In the genomic region with DNA sequence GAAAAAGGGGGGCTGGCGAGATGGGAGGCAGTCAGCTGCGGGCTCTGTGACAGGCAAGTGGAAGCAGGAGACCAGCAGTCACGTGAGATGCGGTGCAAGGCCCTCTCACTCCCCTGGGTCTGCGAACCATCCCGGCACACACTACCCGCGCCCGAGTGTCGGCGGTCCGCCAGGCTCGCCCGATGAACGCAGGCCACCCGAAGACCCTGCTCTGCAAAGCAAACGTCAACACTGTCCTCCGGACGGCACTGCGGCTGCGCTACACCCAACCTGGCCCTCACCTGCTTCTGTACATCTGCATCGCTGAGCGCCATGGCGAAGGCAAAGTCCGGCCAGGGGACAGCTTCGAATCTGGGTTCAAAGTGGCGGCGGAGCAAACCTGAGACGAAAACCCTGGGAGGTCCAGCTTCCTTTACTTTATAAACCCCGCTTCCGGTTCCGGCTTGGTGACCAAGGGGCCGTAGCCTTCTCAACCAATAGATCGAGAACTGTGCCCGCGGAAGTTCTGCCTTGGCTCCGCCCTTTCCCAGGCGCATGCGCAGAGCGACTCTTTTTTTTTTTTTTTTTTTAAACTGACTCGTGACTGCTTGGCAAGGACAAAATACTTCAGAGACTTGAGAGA, we compare ENCODE assay signal across 7 mouse cellular contexts. TPM values are rescaled to one million over a fixed set of nuclear protein-coding genes. Genes with fewer than 3 reads are reported as not detected.
DNase-seq lines count a peak whose midpoint lies in the region; ATAC-seq lines count a peak whose summit lies in the region.

A gene (minus strand): TSS at position 487 of the 622 bp plus-strand sequence.

- no peaks in the 10 kb centered on the region for H3K9me3 ChIP-seq in embryonic facial prominence, embryonic 11.5 days (replicated peaks; ENCODE audit: control insufficient read depth, low read length)
- H3K9me3 ChIP-seq in limb, embryonic 11.5 days (ENCODE audit: control insufficient read depth, low read length), result no peaks in the 10 kb centered on the region
- H3K9me3 ChIP-seq in midbrain, embryonic 14.5 days (ENCODE audit: control insufficient read depth, low read length), result no peaks in the 10 kb centered on the region

- peak; percentile 96 for DNase-seq in adrenal gland, postnatal 14 days
- peak; percentile 98 for DNase-seq in embryonic facial prominence, embryonic 11.5 days (ENCODE audit: low spot score)
- DNase-seq in heart, adult 11 months, result peak; percentile 99
- DNase-seq in kidney, adult 18-20 months, result peak; percentile 90
- peak; percentile 95 for DNase-seq in limb, embryonic 11.5 days (ENCODE audit: low spot score)
- DNase-seq in midbrain, embryonic 14.5 days, result peak; percentile 97
- peak; percentile 83 to 88 for DNase-seq in spleen, adult 18-20 months

- peak; percentile 94 for ATAC-seq in embryonic facial prominence, embryonic 11.5 days (replicated peaks; ENCODE audit: insufficient number of reproducible peaks, low FRiP score, low TSS enrichment, low read depth)
- peak; percentile 95 for ATAC-seq in limb, embryonic 11.5 days (ENCODE audit: insufficient number of reproducible peaks, low FRiP score, low TSS enrichment, low read depth)
- peak; percentile 95 for ATAC-seq in midbrain, embryonic 14.5 days (ENCODE audit: low FRiP score, low TSS enrichment)

- H3K9ac ChIP-seq in embryonic facial prominence, embryonic 11.5 days (replicated peaks; ENCODE audit: low read length), result peak within 1 kb of the TSS; percentile 73
- H3K9ac ChIP-seq in limb, embryonic 11.5 days (ENCODE audit: low read length), result peak within 1 kb of the TSS; percentile 81
- H3K9ac ChIP-seq in midbrain, embryonic 14.5 days (replicated peaks; ENCODE audit: low read length), result peak within 1 kb of the TSS; percentile 80

- 0% methylated on average over 40 of the region's 41 CpGs for WGBS in embryonic facial prominence, embryonic 11.5 days
- WGBS in limb, embryonic 11.5 days, result under 1% methylated on average over 41 of the region's 41 CpGs
- WGBS in midbrain, embryonic 14.5 days, result under 1% methylated on average over 41 of the region's 41 CpGs

- H3K27me3 ChIP-seq in embryonic facial prominence, embryonic 11.5 days (ENCODE audit: control insufficient read depth, insufficient read depth, low read length), result no peaks in the 10 kb centered on the region
- H3K27me3 ChIP-seq in limb, embryonic 11.5 days (ENCODE audit: control insufficient read depth, insufficient read depth, low read length), result no peaks in the 10 kb centered on the region
- no peaks in the 10 kb centered on the region for H3K27me3 ChIP-seq in midbrain, embryonic 14.5 days (ENCODE audit: control insufficient read depth, insufficient read depth, low read length)

- H3K4me3 ChIP-seq in embryonic facial prominence, embryonic 11.5 days (ENCODE audit: low read depth, low read length), result peak within 1 kb of the TSS; percentile 69
- peak within 1 kb of the TSS; percentile 92 for H3K4me3 ChIP-seq in limb, embryonic 11.5 days (ENCODE audit: low read depth, low read length)
- peak within 1 kb of the TSS; percentile 98 for H3K4me3 ChIP-seq in midbrain, embryonic 14.5 days (replicated peaks; ENCODE audit: low read depth, low read length)

- no peaks in the 10 kb centered on the region for H3K4me1 ChIP-seq in embryonic facial prominence, embryonic 11.5 days (ENCODE audit: control insufficient read depth, insufficient read depth, low read length)
- H3K4me1 ChIP-seq in limb, embryonic 11.5 days (ENCODE audit: control insufficient read depth, insufficient read depth, low read length), result peaks cover 6% of the 10 kb centered on the region; the same call in 1 of the 2 replicates
- H3K4me1 ChIP-seq in midbrain, embryonic 14.5 days (ENCODE audit: control insufficient read depth, insufficient read depth, low read length), result peaks cover 13% of the 10 kb centered on the region

- H3K36me3 ChIP-seq in embryonic facial prominence, embryonic 11.5 days (replicated peaks; ENCODE audit: control insufficient read depth, insufficient read depth, low read depth, low read length), result peaks cover 7% of the 10 kb centered on the region
- H3K36me3 ChIP-seq in limb, embryonic 11.5 days (ENCODE audit: control insufficient read depth, insufficient read depth, low read length), result peaks cover 15% of the 10 kb centered on the region
- H3K36me3 ChIP-seq in midbrain, embryonic 14.5 days (ENCODE audit: control insufficient read depth, insufficient read depth, low read length), result peaks cover 19% of the 10 kb centered on the region

- H3K4me2 ChIP-seq in embryonic facial prominence, embryonic 11.5 days (ENCODE audit: low read depth, low read length), result peak within 1 kb of the TSS; percentile 25
- H3K4me2 ChIP-seq in limb, embryonic 11.5 days (ENCODE audit: low read depth, severe bottlenecking), result peak within 1 kb of the TSS; percentile 68
- peak within 1 kb of the TSS; percentile 61 for H3K4me2 ChIP-seq in midbrain, embryonic 14.5 days (ENCODE audit: low read length)

- H3K27ac ChIP-seq in embryonic facial prominence, embryonic 11.5 days (replicated peaks; ENCODE audit: low read depth, low read length), result peak within 1 kb of the TSS; percentile 52; the same call in 1 of the 2 replicates
- peak within 1 kb of the TSS; percentile 84 for H3K27ac ChIP-seq in limb, embryonic 11.5 days (replicated peaks; ENCODE audit: low read depth, low read length)
- peak within 1 kb of the TSS; percentile 87 for H3K27ac ChIP-seq in midbrain, embryonic 14.5 days (replicated peaks; ENCODE audit: low read depth, low read length)

RNA-seq across cellular contexts. Expression of the gene that starts here (rescaled TPM):
- total RNA-seq in adrenal gland, postnatal 14 days (2021), result 267 and 275 TPM in 2 replicates
- 144 and 147 TPM in 2 replicates for polyA plus RNA-seq in embryonic facial prominence, embryonic 11.5 days (2014; fragmentation: Nextera tagmentation; extraction: Ambion mirVana)
- polyA plus RNA-seq in limb, embryonic 11.5 days (2014; fragmentation: Nextera tagmentation; extraction: Ambion mirVana), result 112 and 118 TPM in 2 replicates
- 263 and 300 TPM in 2 replicates for polyA plus RNA-seq in midbrain, embryonic 14.5 days (2014; fragmentation: Nextera tagmentation; extraction: Ambion mirVana)

Comparison
In these comparisons a context has a peak if more than half of its experiments do, and no peak if none do; other contexts are left out.
1. Peak in every context shown above with its lines: DNase-seq, ATAC-seq, H3K4me3 ChIP-seq and H3K27ac ChIP-seq.